Mouse (Mus musculus) ovary, postnatal 36 days (tissue): Measurements from ENCODE around the gene Add3.

Experiments used
- DNase-seq: peaks from one replicate; pipeline ENCODE4 v3.0.0; 2022; ENCODE audit warnings: low spot score, mixed read lengths

The Add3 gene

GRCm38 (mm10) chr19:53233586-53233985 is 93.3 kb downstream of the Add3 start:
- no peak for DNase-seq

- no peak for DNase-seq
Observed at GRCm38 (mm10) chr19:53241806-53242205, 101.6 kb downstream of the Add3 start.

GRCm38 (mm10) chr19:53243956-53244355 is 103.7 kb downstream of the Add3 start:
- no peak for DNase-seq

- DNase-seq = no peak
Observed at GRCm38 (mm10) chr19:53247558-53247957, 107.3 kb downstream of the Add3 start.

GRCm38 (mm10) chr19:53248023-53248494 is 107.8 kb downstream of the Add3 start:
- DNase-seq = no peak

GRCm38 (mm10) chr19:53251015-53251414 is 110.8 kb downstream of the Add3 start:
- no peak for DNase-seq

GRCm38 (mm10) chr19:53251656-53252055 is 111.4 kb downstream of the Add3 start:
- no peak for DNase-seq

GRCm38 (mm10) chr19:53252111-53253028 is 112.1 kb downstream of the Add3 start:
- no peak for DNase-seq

GRCm38 (mm10) chr19:53256361-53256760 is 116.1 kb downstream of the Add3 start:
- no peak for DNase-seq

GRCm38 (mm10) chr19:53256991-53257594 is 116.8 kb downstream of the Add3 start:
- DNase-seq = no peak

GRCm38 (mm10) chr19:53257631-53258560 is 117.7 kb downstream of the Add3 start:
- DNase-seq = no peak

- no peak for DNase-seq
Observed at GRCm38 (mm10) chr19:53258740-53259506, 118.7 kb downstream of the Add3 start.

GRCm38 (mm10) chr19:53259541-53259940 is 119.3 kb downstream of the Add3 start:
- no peak for DNase-seq

GRCm38 (mm10) chr19:53260261-53260660 is 120.0 kb downstream of the Add3 start:
- no peak for DNase-seq

- DNase-seq = no peak
Observed at GRCm38 (mm10) chr19:53260828-53261227, 120.6 kb downstream of the Add3 start.

GRCm38 (mm10) chr19:53262061-53262460 is 121.8 kb downstream of the Add3 start:
- DNase-seq = no peak

- no peak for DNase-seq
Observed at GRCm38 (mm10) chr19:53263859-53264733, 123.9 kb downstream of the Add3 start.

- no peak for DNase-seq
Observed at GRCm38 (mm10) chr19:53264821-53265727, 124.8 kb downstream of the Add3 start.

- no peak for DNase-seq
Observed at GRCm38 (mm10) chr19:53267305-53267704, 127.1 kb downstream of the Add3 start.
